Mouse (Mus musculus) layer of hippocampus, adult 9-10 months (tissue): Measurements from ENCODE around the gene Arap1.

Experiments used
- DNase-seq: peaks from one replicate; pipeline ENCODE4 v3.0.0; 2022; ENCODE audit warnings: low spot score

Gene Arap1

GRCm38 (mm10) chr7:101327263-101327662 lies 20.6 kb upstream of the Arap1 start:
- no peak for DNase-seq

DNA sequence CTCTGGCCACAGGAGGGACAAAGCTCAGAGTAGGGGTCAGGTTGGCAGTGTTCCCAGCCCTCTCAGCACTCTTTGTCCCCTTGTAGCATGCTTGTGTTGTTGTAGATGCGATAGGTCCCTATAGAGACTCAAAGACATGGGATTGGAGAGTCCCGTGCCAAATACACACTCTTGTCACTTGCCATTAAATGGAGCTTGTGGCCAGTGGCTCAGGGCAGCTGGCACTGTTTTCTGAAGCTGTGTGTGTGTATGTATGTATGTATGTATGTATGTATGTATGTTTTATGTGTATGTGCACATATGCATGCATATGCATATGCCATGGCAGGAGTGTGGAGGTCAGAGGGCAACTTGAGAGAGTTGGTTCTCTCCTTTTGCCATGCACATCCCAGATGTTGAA lies 20.1 kb upstream of the Arap1 start:
- DNase-seq, result no peak

GRCm38 (mm10) chr7:101328621-101329158 lies 19.2 kb upstream of the Arap1 start:
- peak; percentile 59 for DNase-seq

- no peak for DNase-seq
These were observed 18.3 kb upstream of the Arap1 start for GRCm38 (mm10) chr7:101329606-101330005.

- no peak for DNase-seq
These were observed 17.6 kb upstream of the Arap1 start for GRCm38 (mm10) chr7:101330074-101330840.

DNA sequence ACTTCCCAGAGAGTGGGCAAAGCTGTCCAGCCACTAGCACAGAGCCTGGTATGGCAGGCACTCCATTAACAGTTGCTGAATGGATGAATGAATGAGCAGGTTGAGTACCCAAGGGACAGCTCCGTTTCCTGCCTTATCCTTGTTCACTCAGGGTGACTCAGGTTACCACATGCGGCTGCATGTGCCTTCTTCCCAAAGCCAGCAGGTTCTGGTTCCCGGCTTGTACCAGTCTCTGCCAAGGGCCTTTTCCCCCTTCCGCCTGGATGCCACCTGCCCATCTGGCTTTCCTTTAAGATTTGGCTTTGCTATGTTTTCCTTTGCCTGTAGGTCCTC lies 17.1 kb upstream of the Arap1 start:
- no peak for DNase-seq

- DNase-seq, result no peak
These were observed 15.6 kb upstream of the Arap1 start for GRCm38 (mm10) chr7:101332045-101332831.

DNA sequence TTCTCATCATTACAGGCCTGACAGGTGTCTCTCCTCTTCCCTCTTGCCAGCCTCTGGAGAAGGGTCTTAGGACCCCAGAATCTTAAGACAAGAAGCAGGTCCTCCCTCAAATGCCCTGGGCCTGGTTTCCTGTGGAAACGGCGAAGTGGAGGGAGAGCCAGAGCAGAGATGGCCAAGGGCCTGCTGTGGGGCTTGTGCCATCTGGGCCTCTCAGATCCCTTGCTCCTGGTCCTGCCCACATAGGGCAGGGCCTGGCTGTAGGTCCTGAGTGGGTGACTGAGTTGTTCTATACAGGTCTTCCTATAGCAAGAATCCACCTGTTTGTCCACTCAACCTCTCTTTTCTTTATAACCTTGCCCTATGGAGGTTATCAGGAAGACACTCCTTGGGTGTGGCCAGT lies 12.6 kb upstream of the Arap1 start:
- no peak for DNase-seq

- DNase-seq, result no peak
These were observed 11.2 kb upstream of the Arap1 start for GRCm38 (mm10) chr7:101336686-101337085.

DNA sequence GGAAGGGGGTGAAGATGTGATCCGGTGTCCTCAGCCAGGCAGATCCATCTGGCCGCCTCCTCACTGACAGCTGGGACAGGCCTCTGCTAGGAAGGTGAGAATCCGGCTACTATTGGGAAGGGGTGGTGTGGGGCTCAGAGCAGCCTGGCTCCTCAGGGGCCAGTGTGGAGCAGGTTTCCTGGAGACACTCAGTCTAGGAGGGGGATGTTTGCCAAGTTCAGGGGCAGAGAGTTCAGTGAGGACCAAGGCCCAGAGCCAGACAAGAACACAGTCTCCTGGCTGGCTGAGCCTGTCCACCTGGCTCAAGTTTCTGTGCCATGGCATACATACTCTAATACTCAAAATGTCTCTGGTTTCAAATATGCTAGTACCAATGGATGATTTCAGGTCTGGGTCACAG lies 10.5 kb upstream of the Arap1 start:
- DNase-seq, result no peak

GRCm38 (mm10) chr7:101341405-101341804 lies 6.5 kb upstream of the Arap1 start:
- no peak for DNase-seq

DNA sequence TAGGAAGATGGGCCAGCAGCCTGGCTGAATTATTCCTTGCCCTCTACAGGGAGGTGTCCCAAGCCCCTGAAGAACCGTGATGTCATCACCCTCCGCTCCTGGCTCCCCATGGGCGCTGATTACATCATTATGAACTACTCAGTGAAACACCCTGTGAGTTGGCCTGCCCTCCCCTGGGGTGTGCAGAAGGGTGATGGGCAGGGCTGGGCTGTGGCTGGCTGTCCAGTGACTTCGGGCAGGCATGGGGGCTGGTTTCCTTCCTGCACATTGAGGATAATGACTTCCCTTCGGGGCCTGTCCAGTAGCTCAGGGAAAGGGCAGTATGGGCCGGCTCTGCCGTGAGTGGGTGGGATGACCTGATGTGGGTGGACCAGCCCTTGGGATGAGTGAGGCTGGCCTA lies 4.7 kb upstream of the Arap1 start:
- no peak for DNase-seq

- DNase-seq, result no peak
These were observed 3.0 kb upstream of the Arap1 start for GRCm38 (mm10) chr7:101344892-101345291.

DNA sequence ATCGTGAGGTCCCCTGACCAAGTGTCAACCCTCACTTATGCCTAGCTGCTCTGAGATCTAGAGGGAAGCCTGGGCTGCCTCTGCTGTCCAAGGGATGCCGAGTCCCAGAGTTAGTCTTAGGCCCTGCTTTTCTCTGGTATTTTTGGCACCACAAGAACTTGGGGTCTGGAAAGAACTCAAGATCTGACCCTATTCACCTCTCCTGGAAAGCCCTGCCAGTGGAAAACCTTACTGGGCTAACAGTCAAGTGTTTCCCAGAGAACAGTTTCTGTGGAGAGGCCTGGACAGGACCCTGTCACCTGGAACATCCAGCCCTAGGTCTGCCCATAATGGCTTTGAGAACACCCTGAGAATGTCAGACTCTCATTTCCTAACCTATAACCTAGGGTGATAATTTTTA lies 876 bp upstream of the Arap1 start:
- no peak for DNase-seq

GRCm38 (mm10) chr7:101348312-101348711 lies 445 bp downstream of the Arap1 start:
- no peak for DNase-seq

GRCm38 (mm10) chr7:101349861-101350260 lies 2.0 kb downstream of the Arap1 start:
- DNase-seq, result peak; percentile 21

- no peak for DNase-seq
These were observed 4.5 kb downstream of the Arap1 start for GRCm38 (mm10) chr7:101352404-101352803.

GRCm38 (mm10) chr7:101354423-101354822 lies 6.6 kb downstream of the Arap1 start:
- no peak for DNase-seq

DNA sequence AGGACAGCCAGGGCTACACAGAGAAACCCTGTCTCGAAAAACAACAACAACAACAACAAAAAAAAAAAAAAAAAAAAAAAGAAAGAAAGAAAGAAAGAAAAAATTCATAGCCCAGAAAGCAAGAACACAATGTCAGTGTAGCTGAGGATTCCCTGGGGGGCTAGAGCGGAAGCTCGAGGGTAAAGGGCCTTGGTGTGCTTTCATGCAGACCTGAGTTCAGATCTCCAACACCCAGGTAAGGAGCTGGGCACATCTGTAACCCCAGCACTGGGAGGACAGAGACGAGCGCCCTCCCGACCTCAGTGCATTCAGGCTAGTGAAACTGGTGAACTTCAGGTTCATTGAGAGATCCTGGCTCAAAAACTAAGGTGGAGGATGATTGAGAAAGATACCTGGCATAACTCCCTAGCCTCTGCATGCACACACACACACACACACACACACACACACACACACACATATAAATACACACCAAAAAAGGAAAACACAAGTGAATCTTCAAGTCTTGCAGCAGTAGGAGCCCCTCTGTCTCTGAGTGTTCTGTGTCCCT lies 7.8 kb downstream of the Arap1 start:
- no peak for DNase-seq

DNA sequence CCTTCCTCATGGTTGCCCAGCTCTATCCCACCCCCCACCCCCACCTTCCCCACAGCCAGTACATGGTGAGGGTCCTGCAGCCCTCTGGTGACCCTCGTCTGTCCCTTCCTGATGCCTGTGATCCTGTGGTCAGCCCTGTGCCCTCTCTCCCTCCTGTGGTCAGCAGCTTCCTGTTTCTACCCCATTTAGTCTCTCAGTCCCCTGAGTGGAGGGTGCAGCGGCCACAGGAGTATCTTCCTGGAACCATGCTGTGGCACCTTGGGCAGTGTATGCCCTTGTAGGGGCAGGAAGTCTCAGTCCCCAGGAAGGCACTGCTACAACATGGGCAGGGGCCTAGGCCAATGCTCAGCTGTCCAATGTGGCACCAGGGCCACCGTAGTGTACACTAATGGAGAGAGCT lies 9.0 kb downstream of the Arap1 start:
- no peak for DNase-seq

GRCm38 (mm10) chr7:101360406-101360805 lies 12.5 kb downstream of the Arap1 start:
- DNase-seq, result no peak

DNA sequence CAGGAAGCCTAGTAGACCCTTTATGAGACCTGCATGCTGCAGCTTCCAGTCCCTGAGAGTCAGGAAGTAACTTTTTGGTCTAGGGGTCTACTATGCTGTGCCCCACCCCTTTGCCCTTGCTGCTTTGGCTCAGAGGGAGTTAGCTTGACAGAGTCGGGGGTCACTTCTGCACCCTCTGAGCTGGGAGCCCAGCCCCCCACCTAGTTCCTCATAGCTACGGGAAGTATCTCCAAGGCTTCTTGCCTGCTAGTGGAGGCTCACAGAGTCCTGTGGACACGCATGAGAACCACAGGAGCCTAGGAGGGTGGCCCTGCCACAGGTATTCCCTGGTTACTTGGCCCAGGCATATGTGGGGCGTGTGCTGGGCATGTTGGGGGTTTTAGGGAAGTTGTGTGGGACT lies 13.2 kb downstream of the Arap1 start:
- no peak for DNase-seq

DNA sequence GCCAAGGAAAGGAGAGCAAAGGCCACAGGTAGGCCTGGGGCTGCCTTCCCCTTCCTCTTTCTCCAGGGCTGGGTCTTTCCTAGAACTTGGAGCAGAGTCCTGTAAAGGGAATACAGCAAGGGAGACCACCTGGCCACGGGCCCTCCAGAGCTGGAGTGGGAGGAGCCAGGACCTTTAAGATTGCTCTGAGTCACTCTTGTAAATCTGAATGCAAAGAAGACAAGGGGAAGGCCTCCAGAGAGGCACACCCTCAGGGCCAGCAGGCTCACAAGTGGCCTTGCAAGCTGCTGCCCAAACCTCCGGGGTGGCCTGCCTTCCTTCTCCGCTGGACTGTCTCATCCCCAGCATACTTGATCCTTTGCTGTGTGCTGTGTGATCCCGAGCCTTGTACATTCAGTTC lies 13.9 kb downstream of the Arap1 start:
- no peak for DNase-seq
